Mouse (Mus musculus): Measurements from ENCODE around the gene Gca. TPM values are rescaled to one million over a fixed set of nuclear protein-coding genes. Genes with fewer than 3 reads are reported as not detected.

The Gca gene
- polyA plus RNA-seq, 1 experiment from 2014 or later, result 2.9 TPM

Other genes starting within 250 kb of the Gca start
- not detected in 2 replicates for gene Gcg, start 180.6 kb upstream of the Gca start, polyA plus RNA-seq (2016; fragmentation: Nextera tagmentation; extraction: Ambion mirVana)
- 5.4 and 7.1 TPM in 2 replicates for gene Fap, start 90.2 kb upstream of the Gca start, polyA plus RNA-seq (2016; fragmentation: Nextera tagmentation; extraction: Ambion mirVana)
- gene Ifih1, start 18.0 kb upstream of the Gca start, polyA plus RNA-seq (2016; fragmentation: Nextera tagmentation; extraction: Ambion mirVana), result 0.95 and 1.0 TPM in 2 replicates

Measured in forebrain, embryonic 10.5 days (tissue).